Mouse (Mus musculus) midbrain, embryonic 10.5 days (tissue): ENCODE results near the gene Tcte3. TPM values are rescaled to one million over a fixed set of nuclear protein-coding genes. Genes with fewer than 3 reads are reported as not detected.
"Not testable (repeated sequence)": the region's sequence is repeated elsewhere in the genome, so short reads cannot be mapped to it uniquely, and the experiment has no call there.

Experiments
- DNase-seq: peaks from one replicate; pipeline ENCODE4 v3.0.0-alpha.2; 2017; ENCODE audit warnings: low spot score
- H3K27ac ChIP-seq: fragments of 300-500 bp; sonication (generic); replicated peaks from 2 replicates; pipeline ENCODE4 v1.5.1; 2016; ENCODE audit warnings: mild to moderate bottlenecking
- H3K27me3 ChIP-seq: fragments of 300-500 bp; sonication (generic); 2 replicates; pipeline ENCODE4 v1.6.1; 2016; ENCODE audit warnings: low read depth, mild to moderate bottlenecking; ENCODE audit not compliant: poor library complexity, severe bottlenecking
- H3K36me3 ChIP-seq: fragments of 300-500 bp; sonication (generic); 2 replicates; pipeline ENCODE4 v1.6.1; 2016; ENCODE audit warnings: mild to moderate bottlenecking, moderate library complexity
- H3K4me1 ChIP-seq: fragments of 300-500 bp; sonication (generic); 2 replicates; pipeline ENCODE4 v1.6.1; 2016
- H3K4me3 ChIP-seq: fragments of 300-500 bp; sonication (generic); 2 replicates; pipeline ENCODE4 v1.5.1; 2016; ENCODE audit warnings: mild to moderate bottlenecking, moderate library complexity
- H3K9me3 ChIP-seq: fragments of 300-500 bp; sonication (generic); replicated peaks from 2 replicates; pipeline ENCODE4 v1.6.1; 2016; ENCODE audit warnings: mild to moderate bottlenecking
- WGBS: fragments of 180-500 bp; shearing (Covaris S2); methylation state at CpG from one replicate; pipeline ENCODE4 v1.1.7; 2016; 5-methylcytosine and 5-hydroxymethylcytosine counted together
- polyA plus RNA-seq: library from polyadenylated mRNA; unstranded; fragments of >200 nt; fragmentation: Nextera tagmentation; extraction: Ambion mirVana; gene quantifications from 2 replicates; pipeline ENCODE4 v1.2.1, GENCODE M21; 2016

Tcte3 gene
- polyA plus RNA-seq = 0.54 TPM in 1 of 2 replicates, not detected in the other

GRCm38 (mm10) chr17:15041175-15041729 lies at the start of gene Tcte3, which contains the start of the genes Ermard and Gm3448:
Tcte3 (minus strand) TSS chr17:15041488.
Ermard (plus strand) TSS chr17:15041208.
Gm3448 (minus strand) TSS chr17:15041537.
- WGBS = 0% methylated on average over 19 of the region's 56 CpGs
- DNase-seq, H3K36me3 ChIP-seq, H3K9me3 ChIP-seq, H3K4me1 ChIP-seq, H3K27ac ChIP-seq, H3K27me3 ChIP-seq: not testable (repeated sequence)
- H3K4me3 ChIP-seq = peak within 1 kb of the TSS; percentile 39

GRCm38 (mm10) chr17:15088591-15089001 lies 47.3 kb upstream of the Tcte3 start:
- WGBS = 49% methylated on average over 8 of the region's 8 CpGs
- peak; percentile 31 for DNase-seq
- no peaks in the 10 kb centered on the region for H3K36me3 ChIP-seq
- H3K4me1 ChIP-seq = peaks cover 25% of the 10 kb centered on the region
- H3K27me3 ChIP-seq = peaks cover 12% of the 10 kb centered on the region
- peak overlapping the region; percentile 39 for H3K27ac ChIP-seq
- H3K9me3 ChIP-seq = no peaks in the 10 kb centered on the region
- H3K4me3 ChIP-seq = peak overlapping the region; percentile 9; the same call in 1 of the 2 replicates

- 51% methylated on average over 2 of the region's 2 CpGs for WGBS
- H3K9me3 ChIP-seq = no peaks in the 10 kb centered on the region
- H3K36me3 ChIP-seq = no peaks in the 10 kb centered on the region
- no peak overlapping the region for H3K4me3 ChIP-seq
- H3K4me1 ChIP-seq = peaks cover 22% of the 10 kb centered on the region
- H3K27me3 ChIP-seq = peaks cover 16% of the 10 kb centered on the region
- no peak for DNase-seq
- peak overlapping the region; percentile 39 for H3K27ac ChIP-seq
Measured at GRCm38 (mm10) chr17:15088166-15088565, 46.9 kb upstream of the Tcte3 start.

GRCm38 (mm10) chr17:15085006-15085405 lies 43.7 kb upstream of the Tcte3 start:
- Histone ChIP-seq H3K36me3 (no peaks in the 10 kb centered on the region), H3K4me1 (peaks cover 34% of the 10 kb centered on the region), H3K4me3 (no peak overlapping the region), H3K9me3 (no peaks in the 10 kb centered on the region), H3K27me3 (peaks cover 33% of the 10 kb centered on the region), H3K27ac (0 out of 2 replicates have a peak overlapping the region, but pooled peaks have one; percentile 23)
- no peak for DNase-seq
- 60% methylated on average over 2 of the region's 2 CpGs for WGBS

- H3K27ac ChIP-seq = 0 out of 2 replicates have a peak overlapping the region, but pooled peaks have one; percentile 23
- H3K9me3 ChIP-seq = no peaks in the 10 kb centered on the region
- H3K4me3 ChIP-seq = no peak overlapping the region
- 76% methylated on average over 13 of the region's 13 CpGs for WGBS
- peaks cover 33% of the 10 kb centered on the region for H3K4me1 ChIP-seq
- DNase-seq = no peak
- H3K27me3 ChIP-seq = peaks cover 36% of the 10 kb centered on the region
- no peaks in the 10 kb centered on the region for H3K36me3 ChIP-seq
Measured at GRCm38 (mm10) chr17:15084226-15084848, 43.0 kb upstream of the Tcte3 start.

- no peak for DNase-seq
- H3K27me3 ChIP-seq = peaks cover 52% of the 10 kb centered on the region
- H3K36me3 ChIP-seq = no peaks in the 10 kb centered on the region
- H3K27ac ChIP-seq = no peak overlapping the region
- no peaks in the 10 kb centered on the region for H3K9me3 ChIP-seq
- no peak overlapping the region for H3K4me3 ChIP-seq
- 73% methylated on average over 2 of the region's 2 CpGs for WGBS
- peaks cover 36% of the 10 kb centered on the region for H3K4me1 ChIP-seq
Measured at GRCm38 (mm10) chr17:15077536-15077935, 36.2 kb upstream of the Tcte3 start.

GRCm38 (mm10) chr17:15075033-15075432 lies 33.7 kb upstream of the Tcte3 start:
- H3K27ac ChIP-seq = no peak overlapping the region
- no peaks in the 10 kb centered on the region for H3K36me3 ChIP-seq
- H3K9me3 ChIP-seq = no peaks in the 10 kb centered on the region
- peaks cover 23% of the 10 kb centered on the region for H3K4me1 ChIP-seq
- no peak for DNase-seq
- no peak overlapping the region for H3K4me3 ChIP-seq
- peaks cover 42% of the 10 kb centered on the region for H3K27me3 ChIP-seq
- WGBS = 83% methylated on average over 8 of the region's 8 CpGs

- 91% methylated on average over 2 of the region's 2 CpGs for WGBS
- Histone ChIP-seq H3K9me3 (no peaks in the 10 kb centered on the region), H3K4me3 (no peak overlapping the region), H3K36me3 (no peaks in the 10 kb centered on the region), H3K27ac (no peak overlapping the region), H3K27me3 (peaks cover 19% of the 10 kb centered on the region), H3K4me1 (peaks cover 26% of the 10 kb centered on the region)
- no peak for DNase-seq
Measured at GRCm38 (mm10) chr17:15072211-15072610, 30.9 kb upstream of the Tcte3 start.

GRCm38 (mm10) chr17:15069124-15069523 lies 27.8 kb upstream of the Tcte3 start:
- Histone ChIP-seq H3K27me3 (no peaks in the 10 kb centered on the region), H3K4me3 (no peak overlapping the region), H3K4me1 (peaks cover 31% of the 10 kb centered on the region), H3K9me3 (no peaks in the 10 kb centered on the region), H3K36me3 (no peaks in the 10 kb centered on the region), H3K27ac (no peak overlapping the region)
- 76% methylated on average over 2 of the region's 2 CpGs for WGBS
- DNase-seq = no peak

GRCm38 (mm10) chr17:15068040-15068792 lies 26.9 kb upstream of the Tcte3 start:
- 81% methylated on average over 8 of the region's 8 CpGs for WGBS
- Histone ChIP-seq H3K4me3 (no peak overlapping the region), H3K9me3 (no peaks in the 10 kb centered on the region), H3K36me3 (peaks cover 8% of the 10 kb centered on the region; the same call in 1 of the 2 replicates), H3K27me3 (no peaks in the 10 kb centered on the region), H3K27ac (0 out of 2 replicates have a peak overlapping the region, but pooled peaks have one; percentile 6), H3K4me1 (peaks cover 24% of the 10 kb centered on the region)
- DNase-seq = no peak

- Histone ChIP-seq H3K9me3 (no peaks in the 10 kb centered on the region), H3K27ac (peak overlapping the region; percentile 33; the same call in 1 of the 2 replicates), H3K36me3 (peaks cover 21% of the 10 kb centered on the region), H3K4me3 (no peak overlapping the region), H3K4me1 (peaks cover 24% of the 10 kb centered on the region), H3K27me3 (no peaks in the 10 kb centered on the region)
- no peak for DNase-seq
- 75% methylated on average over 1 of the region's 1 CpGs for WGBS
Measured at GRCm38 (mm10) chr17:15066911-15067310, 25.6 kb upstream of the Tcte3 start.

GRCm38 (mm10) chr17:15066066-15066465 lies 24.8 kb upstream of the Tcte3 start:
- Histone ChIP-seq H3K36me3 (peaks cover 29% of the 10 kb centered on the region), H3K27me3 (no peaks in the 10 kb centered on the region), H3K27ac (peak overlapping the region; percentile 68), H3K9me3 (no peaks in the 10 kb centered on the region), H3K4me1 (peaks cover 24% of the 10 kb centered on the region), H3K4me3 (peak overlapping the region; percentile 30)
- DNase-seq = peak; percentile 53
- 49% methylated on average over 6 of the region's 6 CpGs for WGBS
